Mouse (Mus musculus): ENCODE data around the gene Tmem97. TPM values are rescaled to one million over a fixed set of nuclear protein-coding genes. Genes with fewer than 3 reads are reported as not detected.

Gene Tmem97
- polyA plus RNA-seq (2012; rRNA removed): 26.2 and 35.9 TPM in 2 replicates

GRCm38 (mm10) chr11:78550168-78551058 lies at the start of gene Tmem97:
Tmem97 (minus strand) TSS chr11:78550777.

GRCm38 (mm10) chr11:78536080-78536689 lies 14.4 kb downstream of the Tmem97 start, which contains the start of the genes Tnfaip1 and Ift20:
Tnfaip1 (minus strand) TSS chr11:78536332.
Ift20 (plus strand) TSS chr11:78536361.

GRCm38 (mm10) chr11:78512025-78512957 lies 38.3 kb downstream of the Tmem97 start, which contains the start of the genes Tmem199 and Poldip2:
Tmem199 (minus strand) TSS chr11:78512172.
Poldip2 (plus strand) TSS chr11:78512193.

GRCm38 (mm10) chr11:78502909-78503650 lies 47.5 kb downstream of the Tmem97 start, which contains the start of gene Sebox:
Sebox (plus strand) TSS chr11:78503447.

GRCm38 (mm10) chr11:78499004-78499403 lies 51.6 kb downstream of the Tmem97 start, which contains the start of gene Vtn:
Vtn (plus strand) TSS chr11:78499091.

GRCm38 (mm10) chr11:78497544-78498522 lies 52.7 kb downstream of the Tmem97 start, which contains the start of gene Sarm1:
Sarm1 (minus strand) TSS chr11:78497754.

Other genes starting within 250 kb of the Tmem97 start
- 11.1 and 11.4 TPM in 2 replicates for gene Spag5, start 249.2 kb downstream of the Tmem97 start, polyA plus RNA-seq (2012; rRNA removed)
- gene Aldoc, start 227.8 kb downstream of the Tmem97 start, polyA plus RNA-seq (2012; rRNA removed): 67.1 and 68.0 TPM in 2 replicates
- 107 and 137 TPM in 2 replicates for gene Pigs, start 222.4 kb downstream of the Tmem97 start, polyA plus RNA-seq (2012; rRNA removed)
- gene Unc119, start 207.3 kb downstream of the Tmem97 start, polyA plus RNA-seq (2012; rRNA removed): 97.4 and 148 TPM in 2 replicates
- gene Foxn1, start 164.2 kb downstream of the Tmem97 start, polyA plus RNA-seq (2012; rRNA removed): not detected in 2 replicates
- gene Slc13a2, start 128.6 kb downstream of the Tmem97 start, polyA plus RNA-seq (2012; rRNA removed): 1.8 TPM in 2 replicates
- 45.6 and 45.9 TPM in 2 replicates for gene Slc46a1, start 85.1 kb downstream of the Tmem97 start, polyA plus RNA-seq (2012; rRNA removed)
- 1.8 and 2.0 TPM in 2 replicates for gene Sarm1, start 53.0 kb downstream of the Tmem97 start, polyA plus RNA-seq (2012; rRNA removed)
- gene Vtn, start 51.7 kb downstream of the Tmem97 start, polyA plus RNA-seq (2012; rRNA removed): 9.1 and 12.5 TPM in 2 replicates
- gene Sebox, start 47.3 kb downstream of the Tmem97 start, polyA plus RNA-seq (2012; rRNA removed): 1.8 and 2.2 TPM in 2 replicates
- 10.1 and 13.4 TPM in 2 replicates for gene Tmem199, start 38.6 kb downstream of the Tmem97 start, polyA plus RNA-seq (2012; rRNA removed)
- 75.3 and 83.9 TPM in 2 replicates for gene Poldip2, start 38.6 kb downstream of the Tmem97 start, polyA plus RNA-seq (2012; rRNA removed)
- 42.6 and 47.1 TPM in 2 replicates for gene Tnfaip1, start 14.4 kb downstream of the Tmem97 start, polyA plus RNA-seq (2012; rRNA removed)
- gene Ift20, start 14.4 kb downstream of the Tmem97 start, polyA plus RNA-seq (2012; rRNA removed): 115 and 119 TPM in 2 replicates
- 25.1 and 46.5 TPM in 2 replicates for gene Nlk, start 146.6 kb upstream of the Tmem97 start, polyA plus RNA-seq (2012; rRNA removed)
- 55.4 and 62.8 TPM in 2 replicates for gene Ccnq, start 201.0 kb upstream of the Tmem97 start, polyA plus RNA-seq (2012; rRNA removed)